Mouse (Mus musculus) CH12.LX (cell line): Measurements from ENCODE around the gene Hist1h2bc. TPM values are rescaled to one million over a fixed set of nuclear protein-coding genes. Genes with fewer than 3 reads are reported as not detected.

Source experiments
- DNase-seq: peaks from one replicate; pipeline ENCODE4 v3.0.0-alpha.2; 2013; ENCODE audit errors: extremely low read depth
- H3K27ac ChIP-seq: 2 replicates; pipeline ENCODE4 v1.5.1; 2012; ENCODE audit warnings: low read depth, mild to moderate bottlenecking, control low read depth, moderate library complexity; ENCODE audit not compliant: insufficient read depth
- H3K27me3 ChIP-seq: replicated peaks from 2 replicates; pipeline ENCODE3; 2012; ENCODE audit warnings: inconsistent platforms
- H3K36me3 ChIP-seq, 2 experiments: replicated peaks in 1 of 2; 2 replicates each; pipeline versions ENCODE3 to v1.6.1; 2012; ENCODE audit warnings: inconsistent platforms in 1 of 2, low read length in 1 of 2, mild to moderate bottlenecking in 1 of 2, mixed read lengths in 1 of 2, moderate library complexity in 1 of 2; ENCODE audit not compliant: control insufficient read depth in 1 of 2, insufficient read depth in 1 of 2
- H3K4me1 ChIP-seq, 2 experiments: 2 replicates each; pipeline ENCODE4 v1.6.1; 2012; ENCODE audit warnings: inconsistent platforms in 1 of 2, moderate library complexity in 1 of 2; ENCODE audit not compliant: insufficient read depth in 2 of 2, control insufficient read depth in 1 of 2
- H3K4me2 ChIP-seq: 2 replicates; pipeline ENCODE4 v1.6.1; 2012; ENCODE audit warnings: low read depth, mild to moderate bottlenecking, control low read depth; ENCODE audit not compliant: poor library complexity, insufficient read depth, severe bottlenecking
- H3K4me3 ChIP-seq, 3 experiments: fragments of 150-350 bp in 1 of 3; sonication (generic) in 1 of 3; replicated peaks in 1 of 3; 2 replicates each; pipeline versions ENCODE3 to v1.5.1; 2011 to 2012; ENCODE audit warnings: low read depth in 2 of 3, low read length in 2 of 3, mild to moderate bottlenecking in 2 of 3, moderate library complexity in 2 of 3, control low read depth in 1 of 3, improper control_type of control experiment in 1 of 3, inconsistent platforms in 1 of 3, mixed read lengths in 1 of 3; ENCODE audit not compliant: poor library complexity in 1 of 3
- H3K79me2 ChIP-seq: replicated peaks from 2 replicates; pipeline ENCODE4 v1.6.1; 2012; ENCODE audit warnings: mild to moderate bottlenecking, moderate library complexity; ENCODE audit not compliant: control insufficient read depth, poor library complexity, insufficient read depth, severe bottlenecking; ENCODE audit errors: extremely low read depth
- H3K9ac ChIP-seq: 2 replicates; pipeline ENCODE4 v1.6.1; 2012; ENCODE audit warnings: low read depth, mild to moderate bottlenecking, control low read depth, moderate library complexity; ENCODE audit not compliant: insufficient read depth
- H3K9me3 ChIP-seq: replicated peaks from 2 replicates; pipeline ENCODE3; 2012; ENCODE audit warnings: low read length, inconsistent platforms, mixed read lengths
- BHLHE40 ChIP-seq: IDR thresholded peaks from 2 replicates; pipeline ENCODE4 v1.6.1; 2011; ENCODE audit warnings: mild to moderate bottlenecking, low read depth, low read length, improper control_type of control experiment
- CHD1 ChIP-seq: IDR thresholded peaks from 2 replicates; pipeline ENCODE4 v1.6.1; 2012; ENCODE audit warnings: low read depth, low read length, improper control_type of control experiment, inconsistent platforms
- CHD2 ChIP-seq: IDR thresholded peaks from 2 replicates; pipeline ENCODE4 v1.6.1; 2011; ENCODE audit warnings: low read length, improper control_type of control experiment
- CTCF ChIP-seq, 2 experiments: IDR thresholded peaks in 1 of 2; conservative IDR thresholded peaks in 1 of 2; 2 replicates each; pipeline ENCODE4 v1.5.1; 2011 to 2012; ENCODE audit warnings: low read depth in 2 of 2, low read length in 2 of 2, improper control_type of control experiment in 1 of 2, inconsistent platforms in 1 of 2, mild to moderate bottlenecking in 1 of 2, moderate library complexity in 1 of 2
- E2F4 ChIP-seq: IDR thresholded peaks from 2 replicates; pipeline ENCODE4 v1.6.1; 2011; ENCODE audit warnings: low read depth, low read length, improper control_type of control experiment; ENCODE audit not compliant: insufficient replicate concordance
- ELF1 ChIP-seq: IDR thresholded peaks from 2 replicates; pipeline ENCODE4 v1.6.1; 2014; ENCODE audit warnings: low read depth, mild to moderate bottlenecking, inconsistent platforms, low read length, improper control_type of control experiment
- EP300 ChIP-seq: IDR thresholded peaks from 2 replicates; pipeline ENCODE4 v1.6.1; 2011; ENCODE audit warnings: low read length, improper control_type of control experiment
- ETS1 ChIP-seq: conservative IDR thresholded peaks from 2 replicates; pipeline ENCODE4 v1.6.1; 2012; ENCODE audit warnings: low read depth, mild to moderate bottlenecking, inconsistent platforms, low read length, improper control_type of control experiment, moderate library complexity
- GABPA ChIP-seq: IDR thresholded peaks from 2 replicates; pipeline ENCODE4 v1.6.1; 2012; ENCODE audit warnings: low read depth, low read length, improper control_type of control experiment, inconsistent platforms; ENCODE audit not compliant: insufficient replicate concordance
- HCFC1 ChIP-seq: IDR thresholded peaks from 2 replicates; pipeline ENCODE4 v1.6.1; 2012; ENCODE audit warnings: low read depth, mild to moderate bottlenecking, inconsistent platforms, low read length, improper control_type of control experiment
- IRF4 ChIP-seq: IDR thresholded peaks from 2 replicates; pipeline ENCODE4 v1.6.1; 2014; ENCODE audit warnings: low read depth, mild to moderate bottlenecking, inconsistent platforms, low read length, improper control_type of control experiment
- JUN ChIP-seq: IDR thresholded peaks from 2 replicates; pipeline ENCODE4 v1.6.1; 2011; ENCODE audit warnings: low read depth, mild to moderate bottlenecking, low read length, improper control_type of control experiment, moderate library complexity; ENCODE audit not compliant: insufficient read depth
- JUND ChIP-seq: conservative IDR thresholded peaks from 2 replicates; pipeline ENCODE4 v1.6.1; 2011; ENCODE audit warnings: low read depth, low read length, improper control_type of control experiment
- KAT2A ChIP-seq: IDR thresholded peaks from 2 replicates; pipeline ENCODE4 v1.6.1; 2012; ENCODE audit warnings: low read length, improper control_type of control experiment, inconsistent platforms; ENCODE audit not compliant: insufficient replicate concordance
- MAFK ChIP-seq: IDR thresholded peaks from 2 replicates; pipeline ENCODE4 v1.6.1; 2011; ENCODE audit warnings: low read length, improper control_type of control experiment; ENCODE audit not compliant: insufficient replicate concordance
- MAX ChIP-seq: IDR thresholded peaks from 2 replicates; pipeline ENCODE4 v1.6.1; 2011; ENCODE audit warnings: low read length, improper control_type of control experiment
- MAZ ChIP-seq: IDR thresholded peaks from 2 replicates; pipeline ENCODE4 v1.6.1; 2012; ENCODE audit warnings: low read depth, mild to moderate bottlenecking, inconsistent platforms, low read length, improper control_type of control experiment, moderate library complexity
- MEF2A ChIP-seq: IDR thresholded peaks from 2 replicates; pipeline ENCODE4 v1.6.1; 2014; ENCODE audit warnings: low read depth, mild to moderate bottlenecking, inconsistent platforms, low read length, improper control_type of control experiment, borderline replicate concordance
- MXI1 ChIP-seq: IDR thresholded peaks from 2 replicates; pipeline ENCODE4 v1.6.1; 2011; ENCODE audit warnings: mild to moderate bottlenecking, low read depth, low read length, improper control_type of control experiment
- MYC ChIP-seq: IDR thresholded peaks from 2 replicates; pipeline ENCODE4 v1.6.1; 2011; ENCODE audit warnings: low read depth, mild to moderate bottlenecking, improper control_type of control experiment, low read length
- NELFE ChIP-seq: IDR thresholded peaks from 2 replicates; pipeline ENCODE4 v1.6.1; 2011; ENCODE audit warnings: low read depth, low read length, improper control_type of control experiment
- NRF1 ChIP-seq: IDR thresholded peaks from 2 replicates; pipeline ENCODE4 v1.6.1; 2014; ENCODE audit warnings: low read depth, mild to moderate bottlenecking, inconsistent platforms, low read length, improper control_type of control experiment, moderate library complexity
- PAX5 ChIP-seq: IDR thresholded peaks from 2 replicates; pipeline ENCODE4 v1.6.1; 2012; ENCODE audit warnings: low read length, inconsistent platforms, mixed read lengths
- POLR2A ChIP-seq: IDR thresholded peaks from 2 replicates; pipeline ENCODE4 v1.6.1; 2011; ENCODE audit warnings: low read depth, mild to moderate bottlenecking, improper control_type of control experiment, low read length
- POLR2AphosphoS2 ChIP-seq: IDR thresholded peaks from 2 replicates; pipeline ENCODE4 v1.6.1; 2011; ENCODE audit warnings: low read depth, low read length, improper control_type of control experiment
- RAD21 ChIP-seq: IDR thresholded peaks from 2 replicates; pipeline ENCODE4 v1.6.1; 2011; ENCODE audit warnings: low read depth, mild to moderate bottlenecking, low read length, improper control_type of control experiment, moderate library complexity
- RCOR1 ChIP-seq: conservative IDR thresholded peaks from 2 replicates; pipeline ENCODE4 v1.6.1; 2012; ENCODE audit warnings: low read depth, mild to moderate bottlenecking, inconsistent platforms, low read length, improper control_type of control experiment
- SIN3A ChIP-seq: IDR thresholded peaks from 2 replicates; pipeline ENCODE4 v1.6.1; 2012; ENCODE audit warnings: low read length, improper control_type of control experiment, inconsistent platforms
- SMC3 ChIP-seq: IDR thresholded peaks from 2 replicates; pipeline ENCODE4 v1.6.1; 2011; ENCODE audit warnings: low read depth, low read length, improper control_type of control experiment
- TBP ChIP-seq: conservative IDR thresholded peaks from 2 replicates; pipeline ENCODE4 v1.6.1; 2011; ENCODE audit warnings: low read depth, low read length, improper control_type of control experiment
- TCF12 ChIP-seq: IDR thresholded peaks from 2 replicates; pipeline ENCODE4 v1.6.1; 2014; ENCODE audit warnings: low read depth, mild to moderate bottlenecking, inconsistent platforms, low read length, improper control_type of control experiment
- UBTF ChIP-seq: IDR thresholded peaks from 2 replicates; pipeline ENCODE4 v1.6.1; 2012; ENCODE audit warnings: low read depth, mild to moderate bottlenecking, inconsistent platforms, low read length, improper control_type of control experiment, moderate library complexity
- USF1 ChIP-seq: IDR thresholded peaks from 2 replicates; pipeline ENCODE4 v1.6.1; 2014; ENCODE audit warnings: low read depth, mild to moderate bottlenecking, inconsistent platforms, low read length, improper control_type of control experiment
- USF2 ChIP-seq: conservative IDR thresholded peaks from 2 replicates; pipeline ENCODE4 v1.6.1; 2011; ENCODE audit warnings: low read depth, low read length, improper control_type of control experiment
- ZC3H11A ChIP-seq: IDR thresholded peaks from 2 replicates; pipeline ENCODE4 v1.6.1; 2012; ENCODE audit warnings: low read depth, mild to moderate bottlenecking, inconsistent platforms, low read length, improper control_type of control experiment
- ZKSCAN1 ChIP-seq: IDR thresholded peaks from 2 replicates; pipeline ENCODE4 v1.6.1; 2012; ENCODE audit warnings: low read depth, inconsistent platforms, low read length, improper control_type of control experiment, borderline replicate concordance
- ZMIZ1 ChIP-seq: IDR thresholded peaks from 2 replicates; pipeline ENCODE4 v1.6.1; 2012; ENCODE audit warnings: low read depth, mild to moderate bottlenecking, inconsistent platforms, low read length, improper control_type of control experiment
- ZNF384 ChIP-seq: IDR thresholded peaks from 2 replicates; pipeline ENCODE4 v1.6.1; 2012; ENCODE audit warnings: low read depth, low read length, improper control_type of control experiment, inconsistent platforms
- dilution Hi-C: fragments of 300-500 bp; cut with MboI; formaldehyde crosslinking; loops from 2 replicates; pipeline ENCODE4 v1.14.3; 2020; ENCODE audit warnings: low sequenced_read_pairs; ENCODE audit not compliant: extremely low pct_unique_long_range_greater_than_20kb, extremely low pct_ligation_motif_present
- in situ Hi-C: fragments of 300-500 bp; cut with MboI; formaldehyde crosslinking; loops from 3 replicates; pipeline ENCODE4 v1.14.3; 2019; ENCODE audit warnings: low sequenced_read_pairs, low pct_ligation_motif_present, low pct_unique_long_range_greater_than_20kb, mixed read lengths
- polyA plus RNA-seq: library from polyadenylated mRNA; unstranded; fragments of >175 nt; gene quantifications from 2 replicates; pipeline ENCODE4 v1.2.1, GENCODE M21; 2012; ENCODE audit warnings: low read depth; ENCODE audit not compliant: insufficient read length
- total RNA-seq, 2 experiments: library from RNA; depleted of rRNA; stranded (reverse); fragments of 300-350 nt in 1 of 2; fragments of >200 nt in 1 of 2; gene quantifications; 2 replicates each; pipeline ENCODE4 v1.2.3; 2012 to 2014

The Hist1h2bc gene
- total and polyA plus RNA-seq, 3 experiments = 2.2 to 436 (median 17.4) TPM

GRCm38 (mm10) chr13:23705751-23706356, 21.9 kb downstream of the Hist1h2bc start:
- Histone ChIP-seq H3K27me3 (no peaks in the 10 kb centered on the region), H3K27ac (no peak overlapping the region), H3K4me3 (peak overlapping the region in 1 of 3 experiments; percentile 4), H3K4me1 (peaks cover 12 to 74% of the 10 kb centered on the region in 2 experiments), H3K9ac (no peak overlapping the region), H3K79me2 (no peaks in the 10 kb centered on the region), H3K4me2 (no peak overlapping the region), H3K9me3 (no peaks in the 10 kb centered on the region), H3K36me3 (no peaks in the 10 kb centered on the region)
- peak; percentile 55 for DNase-seq
- no peak for TF ChIP-seq NELFE
- TF ChIP-seq MXI1 = no peak
- TF ChIP-seq ZNF384 = peak; percentile 67
- no peak for TF ChIP-seq USF2
- no peak for TF ChIP-seq E2F4
- TF ChIP-seq PAX5 = no peak
- TF ChIP-seq TBP = 0 out of 2 replicates have a peak, but pooled peaks have one; percentile 50
- TF ChIP-seq ETS1 = peak; percentile 37; the same call in 1 of the 2 replicates
- TF ChIP-seq CHD2 = peak; percentile 45; the same call in 1 of the 2 replicates
- TF ChIP-seq EP300 = peak; percentile 95
- peak; percentile 90 for TF ChIP-seq IRF4
- TF ChIP-seq BHLHE40 = peak; percentile 36; the same call in 1 of the 2 replicates
- no peak for TF ChIP-seq HCFC1
- TF ChIP-seq NRF1 = no peak
- TF ChIP-seq SMC3 = no peak
- TF ChIP-seq MEF2A = peak; percentile 67
- TF ChIP-seq ELF1 = no peak
- TF ChIP-seq MAX = no peak
- no peak for TF ChIP-seq ZMIZ1
- TF ChIP-seq SIN3A = no peak
- peak; percentile 74; the same call in 1 of the 2 replicates for TF ChIP-seq UBTF
- no peak for TF ChIP-seq KAT2A
- TF ChIP-seq CTCF (conservative IDR thresholded peaks at IDR 0.05 in 1 of 2, IDR thresholded peaks at IDR 0.05 in 1 of 2; ENCODE audit: low read depth in 2 of 2, low read length in 2 of 2) = no peak
- no peak for TF ChIP-seq POLR2A
- TF ChIP-seq RAD21 = no peak
- no peak; the same call in 1 of the 2 replicates for TF ChIP-seq RCOR1
- TF ChIP-seq USF1 = no peak
- TF ChIP-seq POLR2AphosphoS2 = no peak
- no peak for TF ChIP-seq ZC3H11A
- TF ChIP-seq JUND = no peak
- TF ChIP-seq MYC = no peak
- no peak for TF ChIP-seq MAZ
- peak; percentile 48; the same call in 1 of the 2 replicates for TF ChIP-seq TCF12
- TF ChIP-seq GABPA = no peak
- no peak for TF ChIP-seq MAFK
- TF ChIP-seq CHD1 = no peak
- no peak for TF ChIP-seq JUN
- no peak for TF ChIP-seq ZKSCAN1
- in situ Hi-C loops (no loop called here), dilution Hi-C loops (no loop called here)
